Mouse (Mus musculus) limb, embryonic 12.5 days (tissue): Measurements from ENCODE around the gene Arg1. TPM values are rescaled to one million over a fixed set of nuclear protein-coding genes. Genes with fewer than 3 reads are reported as not detected.

Experiments
- ATAC-seq: fragments of 200-750 bp; cut with Nextera tagmentation; 2 replicates; pipeline ENCODE4 v1.8.0; 2017; ENCODE audit warnings: low read depth, moderate TSS enrichment; ENCODE audit not compliant: insufficient number of reproducible peaks, insufficient read depth, low FRiP score, low TSS enrichment
- H3K27ac ChIP-seq: fragments of 300-500 bp; sonication (generic); 2 replicates; pipeline ENCODE4 v1.5.1; 2016; ENCODE audit warnings: mild to moderate bottlenecking, moderate library complexity
- H3K27me3 ChIP-seq: fragments of 300-500 bp; sonication (generic); 2 replicates; pipeline ENCODE4 v1.6.1; 2016; ENCODE audit warnings: mild to moderate bottlenecking, moderate library complexity
- H3K36me3 ChIP-seq: fragments of 300-500 bp; sonication (generic); 2 replicates; pipeline ENCODE4 v1.6.1; 2016; ENCODE audit warnings: mild to moderate bottlenecking, moderate library complexity
- H3K4me1 ChIP-seq: fragments of 300-500 bp; sonication (generic); replicated peaks from 2 replicates; pipeline ENCODE4 v1.6.1; 2016
- H3K4me2 ChIP-seq: fragments of 300-500 bp; sonication (generic); 2 replicates; pipeline ENCODE4 v1.6.1; 2016; ENCODE audit warnings: mild to moderate bottlenecking, moderate library complexity
- H3K4me3 ChIP-seq: fragments of 300-500 bp; sonication (generic); replicated peaks from 2 replicates; pipeline ENCODE4 v1.5.1; 2016; ENCODE audit warnings: mild to moderate bottlenecking
- H3K9ac ChIP-seq: fragments of 300-500 bp; sonication (generic); replicated peaks from 2 replicates; pipeline ENCODE4 v1.6.1; 2016; ENCODE audit warnings: mild to moderate bottlenecking, moderate library complexity
- H3K9me3 ChIP-seq: fragments of 300-500 bp; sonication (generic); 2 replicates; pipeline ENCODE4 v1.6.1; 2016; ENCODE audit warnings: mild to moderate bottlenecking, moderate library complexity
- WGBS: fragments of 180-500 bp; shearing (Covaris S2); methylation state at CpG from one replicate; pipeline ENCODE4 v1.1.7; 2016; 5-methylcytosine and 5-hydroxymethylcytosine counted together
- microRNA-seq: library from miRNA; unstranded; fragments of <30 nt; microRNA quantifications from one replicate; pipeline ENCODE4, GENCODE M21; 2017
- polyA plus RNA-seq: library from polyadenylated mRNA; unstranded; fragments of >200 nt; fragmentation: Nextera tagmentation; extraction: Ambion mirVana; gene quantifications from 2 replicates; pipeline ENCODE4 v1.2.1, GENCODE M21; 2016

Arg1 gene
- polyA plus RNA-seq, 1 experiment from 2014 or later, result 4.1 TPM

DNA sequence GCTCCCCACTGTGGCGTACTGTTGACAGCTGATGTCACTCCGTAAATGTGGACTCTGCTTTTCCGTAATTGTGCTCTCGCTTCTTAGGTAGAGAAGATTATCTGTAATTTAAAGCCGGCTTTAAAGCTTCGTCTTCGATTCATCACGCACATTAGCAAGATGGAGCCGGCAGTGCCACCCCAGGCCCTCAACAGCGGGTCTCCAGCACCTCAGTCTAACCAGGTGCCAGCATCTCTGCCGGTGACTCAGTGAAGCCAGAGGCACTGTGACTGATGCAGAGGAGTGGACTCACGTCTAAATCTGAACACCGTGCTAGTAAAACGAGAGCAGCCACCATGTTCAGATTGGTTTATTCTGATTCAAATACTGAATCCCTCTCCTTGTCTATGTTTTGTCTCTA, 14.7 kb downstream of the Arg1 start:
- Histone ChIP-seq H3K4me1 (peaks cover 9% of the 10 kb centered on the region; the same call in 1 of the 2 replicates), H3K27ac (no peak overlapping the region), H3K9me3 (no peaks in the 10 kb centered on the region), H3K27me3 (no peaks in the 10 kb centered on the region), H3K36me3 (peaks cover 80% of the 10 kb centered on the region), H3K4me3 (no peak overlapping the region), H3K9ac (no peak overlapping the region), H3K4me2 (no peak overlapping the region)
- WGBS, result 93% methylated on average over 14 of the region's 14 CpGs
- no peak for ATAC-seq

DNA sequence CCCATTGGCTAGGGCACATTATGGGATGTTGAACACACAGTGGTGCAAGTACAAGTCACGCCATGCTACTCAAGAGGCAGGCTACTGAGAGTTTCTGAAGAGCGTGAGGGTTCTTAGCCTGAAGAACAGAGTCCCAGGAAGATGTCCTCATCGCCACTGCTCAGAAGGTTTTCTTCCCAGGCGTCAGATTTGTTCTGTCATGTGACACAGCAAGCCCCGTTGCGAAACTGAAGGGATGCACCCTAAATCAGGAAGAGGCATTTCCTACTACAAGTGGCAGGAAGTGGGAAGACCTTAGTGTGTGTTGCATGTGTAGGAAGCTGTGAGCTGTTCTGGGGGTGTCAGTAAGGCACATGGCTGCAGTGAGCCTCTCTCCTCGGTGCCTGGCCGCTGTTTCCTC, 16.1 kb downstream of the Arg1 start:
- Histone ChIP-seq H3K4me1 (peaks cover 8% of the 10 kb centered on the region; the same call in 1 of the 2 replicates), H3K36me3 (peaks cover 93% of the 10 kb centered on the region), H3K4me3 (no peak overlapping the region), H3K9me3 (no peaks in the 10 kb centered on the region), H3K4me2 (no peak overlapping the region), H3K27me3 (no peaks in the 10 kb centered on the region), H3K27ac (no peak overlapping the region), H3K9ac (no peak overlapping the region)
- ATAC-seq, result no peak
- WGBS, result 91% methylated on average over 8 of the region's 8 CpGs

DNA sequence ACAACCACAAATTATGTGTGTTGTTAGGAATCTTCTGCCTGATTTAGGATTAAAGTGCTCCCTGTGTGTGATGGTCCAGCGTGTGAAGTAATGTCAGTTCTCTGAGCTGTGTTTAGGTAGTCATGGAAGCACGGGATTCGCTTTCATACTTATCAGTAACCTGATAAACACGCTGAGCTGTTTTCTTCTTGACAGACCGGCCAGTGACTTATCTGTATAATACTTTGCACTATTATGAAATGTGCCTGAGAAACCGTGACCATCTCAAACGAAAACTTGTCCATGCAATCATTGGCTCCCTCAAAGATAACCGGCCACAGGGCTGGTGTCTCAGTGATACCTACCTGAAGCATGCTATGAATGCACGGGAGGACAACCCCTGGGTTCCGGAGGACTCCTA, 21.7 kb downstream of the Arg1 start:
- Histone ChIP-seq H3K4me1 (no peaks in the 10 kb centered on the region), H3K4me2 (no peak overlapping the region), H3K27me3 (no peaks in the 10 kb centered on the region), H3K36me3 (peaks cover 97% of the 10 kb centered on the region), H3K9me3 (no peaks in the 10 kb centered on the region), H3K9ac (no peak overlapping the region), H3K27ac (no peak overlapping the region), H3K4me3 (no peak overlapping the region)
- no peak for ATAC-seq
- WGBS, result 93% methylated on average over 10 of the region's 10 CpGs

DNA sequence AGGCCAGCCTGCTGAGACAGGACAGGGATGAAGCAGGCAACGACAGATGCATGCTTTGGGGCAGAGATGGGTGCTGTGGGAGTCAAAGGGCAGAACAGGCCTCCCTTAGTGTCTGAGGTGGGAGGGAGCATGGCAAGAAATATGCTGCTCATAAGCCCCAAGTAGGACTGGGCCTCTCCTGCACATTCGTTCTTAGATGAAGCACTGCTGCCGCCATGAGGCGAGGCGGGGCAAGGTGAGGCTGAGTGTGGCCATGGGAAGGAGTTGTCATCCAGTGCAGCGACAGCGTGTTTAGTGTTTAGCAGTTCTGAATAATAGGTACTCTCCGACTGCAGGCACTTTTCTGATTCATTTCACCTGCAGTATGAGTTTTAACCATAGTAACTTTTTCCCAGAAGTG, 31.4 kb downstream of the Arg1 start:
- no peak overlapping the region for H3K27ac ChIP-seq
- WGBS, result 87% methylated on average over 8 of the region's 8 CpGs
- peaks cover 93% of the 10 kb centered on the region for H3K36me3 ChIP-seq
- no peak overlapping the region for H3K9ac ChIP-seq
- no peaks in the 10 kb centered on the region for H3K4me1 ChIP-seq
- no peaks in the 10 kb centered on the region for H3K27me3 ChIP-seq
- H3K4me2 ChIP-seq, result no peak overlapping the region
- H3K4me3 ChIP-seq, result no peak overlapping the region
- H3K9me3 ChIP-seq, result no peaks in the 10 kb centered on the region
- no peak for ATAC-seq

DNA sequence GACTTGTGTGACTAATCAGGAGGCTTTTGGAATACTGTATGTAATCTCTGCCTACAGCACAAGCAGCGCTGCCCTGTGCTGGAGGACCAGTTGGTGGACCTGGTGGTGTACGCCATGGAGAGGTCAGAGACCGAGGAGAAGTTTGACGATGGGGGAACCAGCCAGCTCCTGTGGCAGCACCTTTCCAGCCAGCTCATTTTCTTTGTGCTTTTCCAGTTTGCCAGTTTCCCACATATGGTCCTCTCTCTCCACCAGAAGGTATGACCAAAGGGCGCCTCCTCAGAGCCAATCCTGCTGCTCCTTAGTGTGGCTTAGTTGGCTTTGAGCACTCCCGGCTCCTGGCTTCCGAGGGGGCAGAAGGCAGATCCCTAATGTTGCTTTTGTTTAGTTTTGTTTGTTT, 38.9 kb downstream of the Arg1 start:
- H3K9ac ChIP-seq, result no peak overlapping the region
- H3K27me3 ChIP-seq, result no peaks in the 10 kb centered on the region
- no peaks in the 10 kb centered on the region for H3K9me3 ChIP-seq
- H3K4me2 ChIP-seq, result no peak overlapping the region
- no peak overlapping the region for H3K4me3 ChIP-seq
- no peak for ATAC-seq
- no peaks in the 10 kb centered on the region for H3K4me1 ChIP-seq
- no peak overlapping the region for H3K27ac ChIP-seq
- H3K36me3 ChIP-seq, result peaks cover 84% of the 10 kb centered on the region
- 93% methylated on average over 7 of the region's 7 CpGs for WGBS

DNA sequence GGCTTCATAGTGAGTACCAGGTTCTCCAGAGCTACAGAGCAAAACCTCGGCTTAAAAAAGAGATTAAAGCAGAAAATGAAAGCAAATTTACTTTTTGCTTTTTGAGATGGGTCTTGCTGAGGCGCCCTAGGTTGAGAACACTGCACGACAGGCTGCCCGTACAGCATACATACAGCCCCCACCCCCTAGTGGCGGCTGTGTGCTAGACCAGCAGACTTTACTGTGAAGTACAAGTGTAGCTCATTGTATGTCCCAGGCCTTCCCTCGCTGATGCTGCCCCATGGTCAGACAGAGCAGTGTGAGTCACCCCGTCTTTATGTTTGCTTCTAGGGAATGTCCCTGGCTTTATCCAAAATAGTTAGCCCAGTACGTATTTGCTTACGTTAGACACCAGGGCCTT, 41.3 kb downstream of the Arg1 start:
- Histone ChIP-seq H3K9me3 (no peaks in the 10 kb centered on the region), H3K4me2 (no peak overlapping the region), H3K4me1 (no peaks in the 10 kb centered on the region), H3K4me3 (no peak overlapping the region), H3K27me3 (no peaks in the 10 kb centered on the region), H3K27ac (no peak overlapping the region), H3K9ac (no peak overlapping the region; the same call in 1 of the 2 replicates), H3K36me3 (peaks cover 86% of the 10 kb centered on the region)
- no peak for ATAC-seq
- 87% methylated on average over 9 of the region's 9 CpGs for WGBS

DNA sequence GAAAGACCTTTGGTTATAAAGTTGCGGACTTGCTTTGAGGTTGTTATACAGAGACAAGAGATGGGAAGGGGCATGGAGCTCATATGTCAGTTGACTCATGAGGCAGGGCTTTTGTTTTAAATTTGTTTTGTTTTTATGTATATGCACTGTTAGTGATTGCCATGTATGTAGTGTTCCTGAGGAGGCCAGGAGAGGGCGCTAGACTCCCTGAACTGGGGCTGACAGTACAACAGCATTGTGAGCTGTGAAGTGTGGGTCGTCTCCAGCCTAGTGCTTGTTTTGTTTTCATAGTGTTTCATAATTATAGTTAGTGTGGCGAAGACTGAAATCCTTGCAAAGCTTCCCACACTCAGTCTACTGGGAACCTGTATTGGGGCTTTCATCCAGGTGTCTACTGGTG, 53.7 kb downstream of the Arg1 start:
- Histone ChIP-seq H3K36me3 (peaks cover 71% of the 10 kb centered on the region), H3K4me2 (no peak overlapping the region), H3K9me3 (no peaks in the 10 kb centered on the region), H3K27ac (no peak overlapping the region), H3K4me3 (no peak overlapping the region), H3K4me1 (no peaks in the 10 kb centered on the region), H3K27me3 (no peaks in the 10 kb centered on the region), H3K9ac (no peak overlapping the region)
- WGBS, result 78% methylated on average over 4 of the region's 4 CpGs
- no peak for ATAC-seq

DNA sequence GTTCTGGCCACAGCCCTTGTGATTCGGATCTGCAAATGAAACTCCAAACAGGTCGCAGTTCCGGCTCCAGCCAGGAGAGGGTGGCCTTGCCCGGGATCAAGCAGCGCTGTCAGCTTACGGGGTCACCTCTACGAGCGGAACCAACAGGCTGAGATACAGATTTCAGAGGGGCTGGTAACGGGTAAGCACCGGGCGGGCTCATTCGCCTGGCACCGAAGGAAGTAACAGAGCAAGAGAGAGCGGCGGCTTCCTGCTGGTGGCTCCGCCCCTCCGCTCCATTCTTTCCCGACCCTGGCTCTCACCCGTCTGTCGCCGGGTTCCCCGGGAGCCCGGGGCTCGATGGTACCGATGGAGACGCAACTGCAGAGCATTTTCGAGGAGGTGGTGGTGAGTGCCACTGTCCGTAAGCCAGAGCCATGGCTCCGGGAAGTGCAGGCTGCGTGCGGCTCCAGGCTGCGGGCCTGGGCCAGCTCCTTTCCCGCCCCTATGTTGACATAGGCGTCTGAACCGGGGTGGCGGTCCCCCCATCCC, 57.5 kb downstream of the Arg1 start, which contains the start of gene Med23:
Med23 (plus strand) TSS at position 227 of the 531 bp plus-strand sequence.
- H3K36me3 ChIP-seq, result peaks cover 36% of the 10 kb centered on the region
- under 1% methylated on average over 36 of the region's 36 CpGs for WGBS
- peak; percentile 98 for ATAC-seq

More for the DNA sequence above, 57.5 kb downstream of the Arg1 start, which contains the start of gene Med23:
- H3K4me1 ChIP-seq, result no peaks in the 10 kb centered on the region
- H3K4me3 ChIP-seq, result peak within 1 kb of the TSS; percentile 87
- no peaks in the 10 kb centered on the region for H3K9me3 ChIP-seq
- peak within 1 kb of the TSS; percentile 45; the same call in 1 of the 2 replicates for H3K27ac ChIP-seq
- H3K27me3 ChIP-seq, result no peaks in the 10 kb centered on the region
- peak within 1 kb of the TSS; percentile 65 for H3K4me2 ChIP-seq
- peak within 1 kb of the TSS; percentile 84 for H3K9ac ChIP-seq

Small RNAs within 50 kb of the gene (microRNA-seq; reads per million reads assigned to microRNA genes)
- gene Mir6905, result not detected

Other genes starting within 250 kb of the Arg1 start
- 3.3 and 3.6 TPM in 2 replicates for gene Enpp1, start 215.3 kb downstream of the Arg1 start, polyA plus RNA-seq
- gene Enpp3, start 84.7 kb downstream of the Arg1 start, polyA plus RNA-seq, result 6.3 and 7.9 TPM in 2 replicates
- 35.6 and 35.7 TPM in 2 replicates for gene Med23, start 57.5 kb downstream of the Arg1 start, polyA plus RNA-seq